Mouse (Mus musculus) thymus, postnatal 14 days (tissue): ENCODE measurements at regions not wholly inside any gene's neighbourhood (a gene's known extent, or its start where the extent isn't known, plus 50 kb on each side); places are given as distances from the start of the nearest gene placed in this dataset.

Source experiments
- DNase-seq: peaks from one replicate; pipeline ENCODE4 v3.0.0; 2021

- no peak for DNase-seq
These were observed 417.0 kb downstream of the Cmpk2 start for GRCm38 (mm10) chr12:26885831-26886634.

- DNase-seq: no peak
These were observed 416.1 kb downstream of the Cmpk2 start for GRCm38 (mm10) chr12:26885083-26885482.

GRCm38 (mm10) chr12:26884156-26884555 is 415.2 kb downstream of the Cmpk2 start:
- no peak for DNase-seq

- no peak for DNase-seq
These were observed 408.7 kb downstream of the Cmpk2 start for GRCm38 (mm10) chr12:26877691-26878121.

- no peak for DNase-seq
These were observed 408.3 kb downstream of the Cmpk2 start for GRCm38 (mm10) chr12:26877284-26877683.

- no peak for DNase-seq
These were observed 403.5 kb downstream of the Cmpk2 start for GRCm38 (mm10) chr12:26872466-26872865.

GRCm38 (mm10) chr12:26867731-26868130 is 398.7 kb downstream of the Cmpk2 start:
- no peak for DNase-seq

GRCm38 (mm10) chr12:26855091-26855516 is 386.1 kb downstream of the Cmpk2 start:
- no peak for DNase-seq

- no peak for DNase-seq
These were observed 375.9 kb downstream of the Cmpk2 start for GRCm38 (mm10) chr12:26844917-26845316.

GRCm38 (mm10) chr12:26842696-26843095 is 373.7 kb downstream of the Cmpk2 start:
- no peak for DNase-seq

- DNase-seq: no peak
These were observed 352.4 kb downstream of the Cmpk2 start for GRCm38 (mm10) chr12:26821257-26821968.

- DNase-seq: no peak
These were observed 348.9 kb downstream of the Cmpk2 start for GRCm38 (mm10) chr12:26817866-26818265.

- no peak for DNase-seq
These were observed 346.8 kb downstream of the Cmpk2 start for GRCm38 (mm10) chr12:26815771-26816170.

- no peak for DNase-seq
These were observed 341.7 kb downstream of the Cmpk2 start for GRCm38 (mm10) chr12:26810565-26811177.

- no peak for DNase-seq
These were observed 340.7 kb downstream of the Cmpk2 start for GRCm38 (mm10) chr12:26809670-26810069.

GRCm38 (mm10) chr12:26802542-26802941 is 333.5 kb downstream of the Cmpk2 start:
- DNase-seq: no peak

GRCm38 (mm10) chr12:26799310-26799709 is 330.3 kb downstream of the Cmpk2 start:
- no peak for DNase-seq

GRCm38 (mm10) chr12:26796367-26796766 is 327.4 kb downstream of the Cmpk2 start:
- DNase-seq: no peak

- no peak for DNase-seq
These were observed 320.4 kb downstream of the Cmpk2 start for GRCm38 (mm10) chr12:26789336-26789846.

GRCm38 (mm10) chr12:26785550-26785949 is 316.5 kb downstream of the Cmpk2 start:
- no peak for DNase-seq

- DNase-seq: no peak
These were observed 315.4 kb downstream of the Cmpk2 start for GRCm38 (mm10) chr12:26784426-26784825.

GRCm38 (mm10) chr12:26783800-26784199 is 314.8 kb downstream of the Cmpk2 start:
- DNase-seq: no peak

- DNase-seq: no peak
These were observed 312.5 kb downstream of the Cmpk2 start for GRCm38 (mm10) chr12:26781537-26781936.
